Mouse (Mus musculus) cerebellum, adult 11 months (tissue): ENCODE measurements around the gene Schip1.
A peak's percentile ranks its signal among the peaks of the same experiment; 100 is the strongest.

Source experiments
- DNase-seq: peaks from one replicate; pipeline ENCODE4 v3.0.0; 2022

The Schip1 gene

GRCm38 (mm10) chr3:68567581-68567980 lies 503.0 kb downstream of the Schip1 start:
- no peak for DNase-seq

- DNase-seq = no peak
Measured at GRCm38 (mm10) chr3:68568149-68568548, 503.5 kb downstream of the Schip1 start.

GRCm38 (mm10) chr3:68568716-68569115 lies 504.1 kb downstream of the Schip1 start:
- DNase-seq = no peak

GRCm38 (mm10) chr3:68570319-68570718 lies 505.7 kb downstream of the Schip1 start:
- no peak for DNase-seq

GRCm38 (mm10) chr3:68572249-68573225 lies 507.9 kb downstream of the Schip1 start:
- peak; percentile 88 for DNase-seq

GRCm38 (mm10) chr3:68573226-68573624 lies 508.6 kb downstream of the Schip1 start:
- no peak for DNase-seq

GRCm38 (mm10) chr3:68574097-68574496 lies 509.5 kb downstream of the Schip1 start:
- no peak for DNase-seq

- DNase-seq = peak; percentile 49
Measured at GRCm38 (mm10) chr3:68574565-68574964, 510.0 kb downstream of the Schip1 start.

GRCm38 (mm10) chr3:68575636-68576340 lies 511.2 kb downstream of the Schip1 start:
- peak; percentile 71 for DNase-seq

- peak; percentile 95 for DNase-seq
Measured at GRCm38 (mm10) chr3:68576431-68576830, 511.8 kb downstream of the Schip1 start.

- no peak for DNase-seq
Measured at GRCm38 (mm10) chr3:68576948-68577347, 512.3 kb downstream of the Schip1 start.

- peak; percentile 60 for DNase-seq
Measured at GRCm38 (mm10) chr3:68581591-68581990, 517.0 kb downstream of the Schip1 start.

GRCm38 (mm10) chr3:68582103-68582740 lies 517.6 kb downstream of the Schip1 start:
- peak; percentile 44 for DNase-seq

GRCm38 (mm10) chr3:68583031-68583693 lies 518.6 kb downstream of the Schip1 start:
- no peak for DNase-seq

- peak; percentile 88 for DNase-seq
Measured at GRCm38 (mm10) chr3:68583771-68584511, 519.3 kb downstream of the Schip1 start.

GRCm38 (mm10) chr3:68585213-68585612 lies 520.6 kb downstream of the Schip1 start:
- DNase-seq = no peak

- no peak for DNase-seq
Measured at GRCm38 (mm10) chr3:68586646-68587064, 522.1 kb downstream of the Schip1 start.

- DNase-seq = no peak
Measured at GRCm38 (mm10) chr3:68587567-68588245, 523.1 kb downstream of the Schip1 start.

GRCm38 (mm10) chr3:68589220-68589840 lies 524.7 kb downstream of the Schip1 start:
- DNase-seq = no peak

GRCm38 (mm10) chr3:68590436-68590835 lies 525.8 kb downstream of the Schip1 start:
- DNase-seq = no peak

GRCm38 (mm10) chr3:68592575-68592974 lies 528.0 kb downstream of the Schip1 start:
- no peak for DNase-seq
